Mouse (Mus musculus): ENCODE measurements around the gene Faap100. TPM values are rescaled to one million over a fixed set of nuclear protein-coding genes. Genes with fewer than 3 reads are reported as not detected.
"Not testable (repeated sequence)": the region's sequence is repeated elsewhere in the genome, so short reads cannot be mapped to it uniquely, and the experiment has no call there.

Faap100 gene
- total and polyA plus RNA-seq, 2 experiments = 3.2 to 14.9 TPM

- Histone ChIP-seq H3K36me3 (ENCODE audit: control insufficient read depth, insufficient read depth, low read length) (no peaks in the 10 kb centered on the region), H3K4me3 (ENCODE audit: insufficient read depth, low read depth, low read length) (no peak overlapping the region), H3K27ac (replicated peaks; ENCODE audit: insufficient read depth, low read depth, low read length) (no peak overlapping the region)
These were observed 23.1 kb downstream of the Faap100 start for GRCm38 (mm10) chr11:120355277-120356039.

DNA sequence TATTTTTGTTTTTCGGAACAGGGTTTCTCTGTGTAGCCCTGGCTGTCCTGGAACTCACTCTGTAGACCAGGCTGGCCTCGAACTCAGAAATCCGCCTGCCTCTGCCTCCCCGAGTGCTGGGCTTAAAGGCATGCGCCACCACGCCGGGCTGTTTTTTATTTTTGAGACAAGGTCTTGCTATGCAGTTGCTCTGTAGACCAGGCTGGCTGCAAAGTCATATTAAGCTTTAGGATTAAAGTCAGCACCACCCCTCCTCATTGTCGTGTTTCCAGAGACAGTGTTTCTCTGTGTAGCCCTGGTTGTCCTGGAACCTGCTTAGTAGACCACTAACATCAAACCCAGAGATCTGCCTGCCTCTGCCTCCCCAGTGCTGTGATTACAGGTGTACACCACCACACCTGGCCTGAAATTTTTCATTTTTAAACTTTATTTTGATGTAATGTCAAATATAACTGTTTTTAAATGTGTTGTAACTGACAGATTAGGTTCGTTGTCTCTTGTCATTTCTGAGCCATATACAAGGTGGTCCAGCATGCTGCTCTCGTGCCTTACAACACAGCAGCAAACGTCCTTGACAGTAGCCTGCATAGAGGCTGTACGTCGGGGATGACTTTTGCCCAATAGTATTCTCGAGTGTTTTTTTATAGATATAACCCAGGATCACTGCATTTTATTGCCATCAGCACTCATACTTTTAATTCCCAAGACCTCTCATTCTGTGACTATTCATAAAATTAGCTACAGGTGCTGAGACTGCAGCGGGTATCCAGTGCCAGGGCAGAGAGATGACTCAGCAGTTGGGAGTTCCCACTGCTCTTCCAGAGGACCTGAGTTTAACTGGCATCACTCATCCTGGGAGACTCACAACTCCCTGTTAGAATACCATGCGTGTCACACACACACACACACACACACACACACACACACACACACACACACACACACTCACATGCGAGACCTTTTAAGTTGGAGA lies 24.0 kb downstream of the Faap100 start:
- no peak for DNase-seq (ENCODE audit: extremely low read depth, low read depth, low spot score)
- Histone ChIP-seq H3K27ac (replicated peaks; ENCODE audit: insufficient read depth, low read depth, low read length) (no peak overlapping the region), H3K4me1 (ENCODE audit: control insufficient read depth, insufficient read depth, low read length) (peaks cover 7% of the 10 kb centered on the region; the same call in 1 of the 2 replicates), H3K27me3 (ENCODE audit: control insufficient read depth, insufficient read depth, low read length) (no peaks in the 10 kb centered on the region), H3K79me2 (ENCODE audit: control insufficient read depth, insufficient read depth, low read length) (no peaks in the 10 kb centered on the region), H3K9ac (ENCODE audit: low read depth, low read length) (no peak overlapping the region), H3K4me3 (ENCODE audit: insufficient read depth, low read depth, low read length) (no peak overlapping the region), H3K36me3 (ENCODE audit: control insufficient read depth, insufficient read depth, low read length) (no peaks in the 10 kb centered on the region)
- TF ChIP-seq POLR2A (IDR thresholded peaks at IDR 0.05; ENCODE audit: extremely low read depth, insufficient read depth, low read length) (no peak), CTCF (IDR thresholded peaks at IDR 0.05; ENCODE audit: low read depth, low read length) (no peak)
- 85% methylated on average over 17 of the region's 17 CpGs for WGBS

More at GRCm38 (mm10) chr11:120355277-120356039, 23.1 kb downstream of the Faap100 start:
- Histone ChIP-seq H3K4me1 (ENCODE audit: control insufficient read depth, insufficient read depth, low read length) (peaks cover 5% of the 10 kb centered on the region; the same call in 1 of the 2 replicates), H3K27me3 (ENCODE audit: control insufficient read depth, insufficient read depth, low read length) (no peaks in the 10 kb centered on the region), H3K9ac (ENCODE audit: low read depth, low read length) (no peak overlapping the region), H3K79me2 (ENCODE audit: control insufficient read depth, insufficient read depth, low read length) (no peaks in the 10 kb centered on the region)
- WGBS = 74% methylated on average over 5 of the region's 5 CpGs
- no peak for DNase-seq (ENCODE audit: extremely low read depth, low read depth, low spot score)
- TF ChIP-seq CTCF (IDR thresholded peaks at IDR 0.05; ENCODE audit: low read depth, low read length) (no peak), POLR2A (IDR thresholded peaks at IDR 0.05; ENCODE audit: extremely low read depth, insufficient read depth, low read length) (no peak)

GRCm38 (mm10) chr11:120353500-120354303 lies 24.9 kb downstream of the Faap100 start:
- Histone ChIP-seq H3K36me3 (ENCODE audit: control insufficient read depth, insufficient read depth, low read length) (no peaks in the 10 kb centered on the region), H3K4me1 (ENCODE audit: control insufficient read depth, insufficient read depth, low read length) (peaks cover 9% of the 10 kb centered on the region; the same call in 1 of the 2 replicates), H3K27me3 (ENCODE audit: control insufficient read depth, insufficient read depth, low read length) (no peaks in the 10 kb centered on the region), H3K4me3 (ENCODE audit: insufficient read depth, low read depth, low read length) (peak overlapping the region; percentile 43), H3K9ac (ENCODE audit: low read depth, low read length) (peak overlapping the region; percentile 48), H3K79me2 (ENCODE audit: control insufficient read depth, insufficient read depth, low read length) (no peaks in the 10 kb centered on the region), H3K27ac (replicated peaks; ENCODE audit: insufficient read depth, low read depth, low read length) (peak overlapping the region; percentile 53)
- 5% methylated on average over 26 of the region's 26 CpGs for WGBS
- peak; percentile 77 for DNase-seq (ENCODE audit: extremely low read depth, low read depth, low spot score)
- TF ChIP-seq POLR2A (IDR thresholded peaks at IDR 0.05; ENCODE audit: extremely low read depth, insufficient read depth, low read length) (no peak), CTCF (IDR thresholded peaks at IDR 0.05; ENCODE audit: low read depth, low read length) (peak; percentile 91)

DNA sequence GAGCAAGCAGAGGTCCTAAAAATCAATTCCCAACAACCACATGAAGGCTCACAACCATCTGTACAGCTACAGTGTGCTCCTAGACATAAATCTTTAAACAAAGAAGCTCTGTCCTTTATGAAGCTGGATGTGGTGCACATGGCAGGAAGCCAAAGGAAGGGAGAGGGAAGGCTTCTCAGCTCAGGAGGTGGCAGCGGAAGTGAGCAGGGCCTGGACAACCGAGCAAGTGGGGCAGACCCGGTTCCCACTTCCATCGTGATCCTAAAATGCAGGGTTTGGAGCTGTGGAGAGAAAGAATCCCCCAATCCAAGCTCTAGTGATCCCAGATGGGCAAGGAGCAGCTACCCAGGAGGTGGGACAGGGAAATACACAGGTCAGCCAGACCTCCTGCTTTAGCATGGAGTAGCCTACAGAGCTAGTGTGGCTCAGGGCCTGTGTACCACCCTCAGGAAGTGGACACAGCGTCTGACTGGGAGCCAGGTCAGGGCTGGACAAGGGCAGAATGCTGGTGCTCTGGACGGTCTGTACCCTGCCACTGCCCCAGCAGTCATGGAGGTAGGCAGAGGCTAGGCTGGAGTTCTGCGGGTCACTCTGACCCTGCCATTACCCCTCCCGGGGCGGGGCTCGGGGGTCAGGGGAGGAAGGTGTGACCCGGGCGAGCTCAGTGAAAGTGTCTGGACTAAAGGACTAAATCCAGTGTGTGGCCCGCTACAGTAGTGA lies 25.8 kb downstream of the Faap100 start:
- Histone ChIP-seq H3K27me3 (ENCODE audit: control insufficient read depth, insufficient read depth, low read length) (no peaks in the 10 kb centered on the region), H3K9ac (ENCODE audit: low read depth, low read length) (no peak overlapping the region), H3K79me2 (ENCODE audit: control insufficient read depth, insufficient read depth, low read length) (peaks cover 5% of the 10 kb centered on the region), H3K36me3 (ENCODE audit: control insufficient read depth, insufficient read depth, low read length) (no peaks in the 10 kb centered on the region), H3K27ac (replicated peaks; ENCODE audit: insufficient read depth, low read depth, low read length) (peak overlapping the region; percentile 22), H3K4me1 (ENCODE audit: control insufficient read depth, insufficient read depth, low read length) (peaks cover 9% of the 10 kb centered on the region; the same call in 1 of the 2 replicates), H3K4me3 (ENCODE audit: insufficient read depth, low read depth, low read length) (no peak overlapping the region)
- 58% methylated on average over 13 of the region's 13 CpGs for WGBS
- DNase-seq (ENCODE audit: extremely low read depth, low read depth, low spot score) = no peak
- TF ChIP-seq CTCF (IDR thresholded peaks at IDR 0.05; ENCODE audit: low read depth, low read length) (no peak), POLR2A (IDR thresholded peaks at IDR 0.05; ENCODE audit: extremely low read depth, insufficient read depth, low read length) (no peak)

DNA sequence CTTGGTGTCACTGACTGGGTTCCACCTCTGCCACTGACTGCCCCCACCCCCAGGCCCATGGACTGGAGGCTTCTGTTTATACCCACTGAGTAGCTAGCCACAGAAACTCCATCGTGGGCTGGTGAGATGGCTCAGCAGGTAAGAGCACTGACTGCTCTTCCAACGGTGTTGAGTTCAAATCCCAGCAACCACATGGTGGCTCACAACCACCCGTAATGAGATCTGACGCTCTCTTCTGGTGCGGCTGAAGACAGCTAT lies 26.5 kb downstream of the Faap100 start:
- DNase-seq (ENCODE audit: extremely low read depth, low read depth, low spot score); H3K4me3 ChIP-seq (ENCODE audit: insufficient read depth, low read depth, low read length); H3K36me3 ChIP-seq (ENCODE audit: control insufficient read depth, insufficient read depth, low read length); H3K79me2 ChIP-seq (ENCODE audit: control insufficient read depth, insufficient read depth, low read length); H3K27me3 ChIP-seq (ENCODE audit: control insufficient read depth, insufficient read depth, low read length); H3K9ac ChIP-seq (ENCODE audit: low read depth, low read length); H3K27ac ChIP-seq (replicated peaks; ENCODE audit: insufficient read depth, low read depth, low read length): not testable (repeated sequence)
- peaks cover 13% of the 10 kb centered on the region for H3K4me1 ChIP-seq (ENCODE audit: control insufficient read depth, insufficient read depth, low read length)
- 94% methylated on average over 5 of the region's 5 CpGs for WGBS

Data from liver, adult 2 months (tissue).